In the genomic region with DNA sequence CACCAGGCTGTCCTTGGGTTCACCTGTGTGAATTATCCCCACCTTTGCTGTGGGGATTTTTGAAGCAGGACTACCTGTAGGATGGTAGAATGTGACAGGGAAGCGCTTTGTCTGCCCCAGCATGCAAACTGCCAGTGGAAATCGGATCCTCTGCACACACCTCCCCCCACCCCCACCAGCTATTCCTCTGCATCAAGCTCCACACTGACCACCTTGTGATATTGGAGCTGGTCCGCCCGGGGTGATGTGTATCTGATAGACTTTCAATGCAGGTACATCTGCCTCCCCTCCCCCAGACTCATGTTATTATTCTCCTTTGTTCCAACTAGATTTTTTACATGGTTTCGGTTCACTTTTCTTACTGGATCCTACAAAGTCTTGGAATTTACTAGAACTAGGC, we compare ENCODE assay signal across 9 mouse cellular contexts. TPM values are rescaled to one million over a fixed set of nuclear protein-coding genes. Genes with fewer than 3 reads are reported as not detected.
A peak's percentile ranks its signal among the peaks of the same experiment; 100 is the strongest.
DNase-seq lines count a peak whose midpoint lies in the region; ATAC-seq and TF ChIP-seq lines count a peak whose summit lies in the region.
"Had no signal": no experiment of that assay in that cellular context is flagged by ENCODE, and none has a peak within 500 bp of the region (broad histone marks: within the 10 kb centered on the region; RNA-seq: fewer than 3 reads in every experiment).

No protein-coding gene starts in this region.

- WGBS in kidney, postnatal 0 days, result 41% methylated on average over 5 of the region's 5 CpGs
- 61% methylated on average over 5 of the region's 5 CpGs for WGBS in kidney, adult 2 months
- 26% methylated on average over 5 of the region's 5 CpGs for WGBS in embryonic facial prominence, embryonic 15.5 days
- 44% methylated on average over 5 of the region's 5 CpGs for WGBS in hindbrain, embryonic 14.5 days
- WGBS in midbrain, postnatal 0 days, result 47% methylated on average over 5 of the region's 5 CpGs

- no peaks in the 10 kb centered on the region for H3K9me3 ChIP-seq in kidney, postnatal 0 days (replicated peaks; ENCODE audit: low read length)
- no peaks in the 10 kb centered on the region for H3K9me3 ChIP-seq in embryonic facial prominence, embryonic 15.5 days (replicated peaks)
- no peaks in the 10 kb centered on the region for H3K9me3 ChIP-seq in hindbrain, embryonic 14.5 days (ENCODE audit: control insufficient read depth, low read length)
- H3K9me3 ChIP-seq in midbrain, postnatal 0 days (ENCODE audit: low read length), result no peaks in the 10 kb centered on the region

- no peak for TF ChIP-seq CTCF in kidney, postnatal 0 days (IDR thresholded peaks at IDR 0.05; ENCODE audit: low read depth)
- no peak for TF ChIP-seq CTCF in kidney, adult 2 months (conservative IDR thresholded peaks at IDR 0.05; ENCODE audit: insufficient read depth, insufficient read length, low read depth, low read length)
- no peak for TF ChIP-seq CTCF in midbrain, postnatal 0 days (IDR thresholded peaks at IDR 0.05)

- no peak for DNase-seq in kidney, postnatal 0 days (ENCODE audit: low spot score)
- DNase-seq in kidney, adult 2 months, result no peak
- no peak for DNase-seq in hindbrain, embryonic 14.5 days (ENCODE audit: low spot score)
- no peak for DNase-seq in midbrain, postnatal 0 days (ENCODE audit: low spot score)
- DNase-seq in frontal cortex, postnatal 14 days (ENCODE audit: low spot score in 2 of 2), result no peak
- no peak for DNase-seq in testis, postnatal 10 days (ENCODE audit: low spot score)
- no peak for DNase-seq in thymus, postnatal 36 days

- H3K4me3 ChIP-seq in kidney, postnatal 0 days (replicated peaks; ENCODE audit: low read depth, low read length), result no peak overlapping the region
- no peak overlapping the region for H3K4me3 ChIP-seq in kidney, adult 2 months (ENCODE audit: insufficient read depth, low read depth, low read length)
- H3K4me3 ChIP-seq in embryonic facial prominence, embryonic 15.5 days (replicated peaks), result no peak overlapping the region
- no peak overlapping the region for H3K4me3 ChIP-seq in hindbrain, embryonic 14.5 days (replicated peaks; ENCODE audit: low read length)
- no peak overlapping the region for H3K4me3 ChIP-seq in midbrain, postnatal 0 days (ENCODE audit: low read depth, low read length)

- no peaks in the 10 kb centered on the region for H3K27me3 ChIP-seq in kidney, postnatal 0 days (ENCODE audit: insufficient read depth, low read length)
- H3K27me3 ChIP-seq in kidney, adult 2 months (replicated peaks; ENCODE audit: control insufficient read depth, insufficient read depth, low read length), result no peaks in the 10 kb centered on the region
- no peaks in the 10 kb centered on the region for H3K27me3 ChIP-seq in embryonic facial prominence, embryonic 15.5 days
- no peaks in the 10 kb centered on the region for H3K27me3 ChIP-seq in hindbrain, embryonic 14.5 days (ENCODE audit: control insufficient read depth, insufficient read depth, low read length)
- H3K27me3 ChIP-seq in midbrain, postnatal 0 days (ENCODE audit: insufficient read depth, low read length), result no peaks in the 10 kb centered on the region
- H3K27me3 ChIP-seq: Patski had no signal

- H3K36me3 ChIP-seq in kidney, postnatal 0 days (ENCODE audit: insufficient read depth, low read length), result no peaks in the 10 kb centered on the region
- no peaks in the 10 kb centered on the region for H3K36me3 ChIP-seq in kidney, adult 2 months (ENCODE audit: control insufficient read depth, insufficient read depth, low read length)
- no peaks in the 10 kb centered on the region for H3K36me3 ChIP-seq in embryonic facial prominence, embryonic 15.5 days
- H3K36me3 ChIP-seq in hindbrain, embryonic 14.5 days (replicated peaks; ENCODE audit: control insufficient read depth, insufficient read depth), result no peaks in the 10 kb centered on the region
- H3K36me3 ChIP-seq in midbrain, postnatal 0 days (ENCODE audit: insufficient read depth, low read length), result no peaks in the 10 kb centered on the region

- ATAC-seq in kidney, postnatal 0 days (replicated peaks; ENCODE audit: low FRiP score, low read depth), result no peak
- no peak for ATAC-seq in embryonic facial prominence, embryonic 15.5 days (ENCODE audit: insufficient number of reproducible peaks, low FRiP score, low TSS enrichment, low read depth)
- ATAC-seq in hindbrain, embryonic 14.5 days (ENCODE audit: low FRiP score), result no peak
- no peak for ATAC-seq in midbrain, postnatal 0 days (ENCODE audit: low FRiP score)
- ATAC-seq: Patski had no signal

- no peak overlapping the region for H3K9ac ChIP-seq in kidney, postnatal 0 days (ENCODE audit: low read depth, low read length)
- no peak overlapping the region for H3K9ac ChIP-seq in embryonic facial prominence, embryonic 15.5 days
- H3K9ac ChIP-seq in hindbrain, embryonic 14.5 days, result peak overlapping the region; percentile 17; the same call in 1 of the 2 replicates
- no peak overlapping the region for H3K9ac ChIP-seq in midbrain, postnatal 0 days (replicated peaks; ENCODE audit: low read length, poor library complexity, severe bottlenecking)

- H3K27ac ChIP-seq in kidney, postnatal 0 days, result peak overlapping the region; percentile 68; the same call in 1 of the 2 replicates
- no peak overlapping the region; the same call in 1 of the 2 replicates for H3K27ac ChIP-seq in kidney, adult 2 months (ENCODE audit: insufficient read depth, low read depth, low read length)
- H3K27ac ChIP-seq in embryonic facial prominence, embryonic 15.5 days (replicated peaks), result peak overlapping the region; percentile 81
- peak overlapping the region; percentile 63; the same call in 1 of the 2 replicates for H3K27ac ChIP-seq in hindbrain, embryonic 14.5 days
- peak overlapping the region; percentile 52 for H3K27ac ChIP-seq in midbrain, postnatal 0 days (ENCODE audit: low read depth, low read length)

- H3K4me1 ChIP-seq in kidney, postnatal 0 days (replicated peaks; ENCODE audit: insufficient read depth, low read length), result peaks cover 46% of the 10 kb centered on the region
- H3K4me1 ChIP-seq in kidney, adult 2 months (ENCODE audit: control insufficient read depth, insufficient read depth, low read length), result peaks cover 26% of the 10 kb centered on the region
- peaks cover 85% of the 10 kb centered on the region for H3K4me1 ChIP-seq in embryonic facial prominence, embryonic 15.5 days
- H3K4me1 ChIP-seq in hindbrain, embryonic 14.5 days (replicated peaks; ENCODE audit: control insufficient read depth, insufficient read depth, low read length), result peaks cover 45% of the 10 kb centered on the region
- H3K4me1 ChIP-seq in midbrain, postnatal 0 days (ENCODE audit: insufficient read depth, low read length), result peaks cover 20% of the 10 kb centered on the region; the same call in 1 of the 2 replicates

- no peak overlapping the region for H3K4me2 ChIP-seq in kidney, postnatal 0 days (ENCODE audit: low read length)
- H3K4me2 ChIP-seq in embryonic facial prominence, embryonic 15.5 days (replicated peaks), result peak overlapping the region; percentile 40
- H3K4me2 ChIP-seq in hindbrain, embryonic 14.5 days (replicated peaks), result peak overlapping the region; percentile 38
- no peak overlapping the region for H3K4me2 ChIP-seq in midbrain, postnatal 0 days (ENCODE audit: low read depth, low read length, poor library complexity, severe bottlenecking)

- no peak for TF ChIP-seq POLR2A in kidney, adult 2 months (IDR thresholded peaks at IDR 0.05; ENCODE audit: low read depth, low read length)

RNA-seq across cellular contexts. Expression of a gene that starts 21.8 kb away (rescaled TPM):
- 22.7 and 24.9 TPM in 2 replicates for polyA plus RNA-seq in kidney, postnatal 0 days (2015; fragmentation: Nextera tagmentation; extraction: Ambion mirVana)
- 14.8 and 18.1 TPM in 2 replicates for polyA plus RNA-seq in kidney, adult 2 months (2012; rRNA removed)
- 26.6 and 27.9 TPM in 2 replicates for polyA plus RNA-seq in embryonic facial prominence, embryonic 15.5 days (2015; fragmentation: Nextera tagmentation; extraction: Ambion mirVana)
- polyA plus RNA-seq in hindbrain, embryonic 14.5 days (2014; fragmentation: Nextera tagmentation; extraction: Ambion mirVana), result 15.5 and 15.7 TPM in 2 replicates
- 22.0 and 26.5 TPM in 2 replicates for total RNA-seq in midbrain, postnatal 0 days (2014; rRNA removed)
- polyA plus RNA-seq in midbrain, postnatal 0 days (2015; fragmentation: Nextera tagmentation; extraction: Ambion mirVana), result 10.3 and 11.0 TPM in 2 replicates

Comparison
In these comparisons a context has a peak if more than half of its experiments do, and no peak if none do; other contexts are left out.
1. H3K4me2 ChIP-seq: peak in embryonic facial prominence, embryonic 15.5 days (single experiment) and hindbrain, embryonic 14.5 days (single experiment); none in kidney, postnatal 0 days (single experiment) and midbrain, postnatal 0 days (single experiment).